ENCODE assay signal across 9 mouse cellular contexts in the genomic region with DNA sequence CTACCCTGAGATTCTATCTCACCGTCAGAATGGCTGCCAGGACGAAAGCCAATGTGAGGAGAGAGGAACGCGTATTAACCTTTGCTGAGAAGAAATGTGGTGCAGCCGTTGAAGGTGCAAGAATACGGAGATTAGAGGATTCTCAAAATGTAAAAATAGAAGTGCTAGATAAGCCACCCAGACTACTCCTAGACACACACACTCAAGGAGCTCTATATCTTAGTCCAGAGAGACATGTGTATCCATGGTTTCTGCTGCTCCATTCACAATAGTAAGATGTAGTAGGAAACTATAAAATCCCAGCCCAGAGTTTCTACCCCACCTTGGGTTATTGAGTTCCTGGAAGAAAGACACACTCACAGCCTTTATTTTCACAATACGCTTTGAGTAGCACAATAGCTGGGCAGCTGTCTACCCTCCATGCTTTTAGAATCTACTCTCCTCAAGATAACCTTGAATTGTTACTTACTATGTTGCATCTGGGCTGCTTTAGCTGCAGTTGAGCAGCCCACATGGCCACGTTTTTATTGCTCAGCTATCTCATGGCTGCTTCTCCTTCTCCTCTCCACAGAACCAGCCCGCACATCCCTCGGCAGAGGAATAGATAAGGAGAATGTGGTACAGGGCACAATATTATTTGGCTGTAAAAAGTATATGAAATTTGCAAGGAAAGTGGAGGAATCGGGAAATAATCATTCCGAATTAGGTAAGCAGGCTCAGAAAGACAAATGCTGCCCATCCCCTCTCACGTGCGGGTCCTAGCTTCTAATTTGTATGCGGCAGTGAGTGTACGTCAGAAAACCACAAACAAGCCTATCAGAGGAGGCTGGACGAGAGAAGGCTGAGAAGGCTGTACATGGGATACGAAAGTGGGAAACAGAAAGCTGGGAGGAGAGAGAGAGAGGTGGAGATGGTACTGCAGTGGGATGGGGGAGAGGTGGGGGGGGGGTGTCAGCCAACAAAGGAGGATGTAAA.
A peak's percentile ranks its signal among the peaks of the same experiment; 100 is the strongest.
DNase-seq lines count a peak whose midpoint lies in the region; ATAC-seq lines count a peak whose summit lies in the region.
"Had no signal": no experiment of that assay in that cellular context is flagged by ENCODE, and none has a peak within 500 bp of the region (broad histone marks: within the 10 kb centered on the region; RNA-seq: fewer than 3 reads in every experiment).

No protein-coding gene starts in this region.

- no peak for DNase-seq in hindbrain, embryonic 11.5 days (ENCODE audit: low spot score)
- DNase-seq in hindbrain, embryonic 10.5 days (ENCODE audit: low spot score), result no peak
- DNase-seq in MEL-GATA-1-ER (ENCODE audit: extremely low read depth, low read depth), result peak; percentile 68
- no peak for DNase-seq in kidney, postnatal 10 days
- no peak for DNase-seq in adrenal gland, adult 2 months
- DNase-seq in yolk sac, embryonic 10.5 days (ENCODE audit: low spot score), result no peak
- DNase-seq: thymus, postnatal 36 days had no signal

- H3K9me3 ChIP-seq in hindbrain, embryonic 11.5 days (ENCODE audit: control insufficient read depth, low read length), result no peaks in the 10 kb centered on the region
- H3K9me3 ChIP-seq in hindbrain, embryonic 10.5 days, result no peaks in the 10 kb centered on the region
- no peaks in the 10 kb centered on the region for H3K9me3 ChIP-seq in hindbrain, embryonic 12.5 days (replicated peaks)

- H3K27ac ChIP-seq in hindbrain, embryonic 11.5 days (ENCODE audit: low read depth, low read length), result no peak overlapping the region
- H3K27ac ChIP-seq in hindbrain, embryonic 10.5 days, result no peak overlapping the region
- 0 out of 2 replicates have a peak overlapping the region, but pooled peaks have one; percentile 13 for H3K27ac ChIP-seq in hindbrain, embryonic 12.5 days

- H3K4me2 ChIP-seq in hindbrain, embryonic 11.5 days (replicated peaks; ENCODE audit: low read depth, low read length), result no peak overlapping the region
- no peak overlapping the region for H3K4me2 ChIP-seq in hindbrain, embryonic 12.5 days (replicated peaks)

- no peaks in the 10 kb centered on the region for H3K4me1 ChIP-seq in hindbrain, embryonic 11.5 days (replicated peaks; ENCODE audit: control insufficient read depth, insufficient read depth, low read length)
- peaks cover 10% of the 10 kb centered on the region for H3K4me1 ChIP-seq in hindbrain, embryonic 10.5 days (replicated peaks)
- H3K4me1 ChIP-seq in hindbrain, embryonic 12.5 days, result 0 out of 2 replicates have a peak, but pooled peaks cover 3% of the 10 kb centered on the region

- no peak overlapping the region for H3K9ac ChIP-seq in hindbrain, embryonic 11.5 days (ENCODE audit: low read depth, low read length)
- no peak overlapping the region for H3K9ac ChIP-seq in hindbrain, embryonic 12.5 days

- no peaks in the 10 kb centered on the region for H3K36me3 ChIP-seq in hindbrain, embryonic 11.5 days (ENCODE audit: control insufficient read depth, insufficient read depth, low read length)
- no peaks in the 10 kb centered on the region for H3K36me3 ChIP-seq in hindbrain, embryonic 10.5 days
- H3K36me3 ChIP-seq in hindbrain, embryonic 12.5 days, result no peaks in the 10 kb centered on the region

- no peaks in the 10 kb centered on the region for H3K27me3 ChIP-seq in hindbrain, embryonic 11.5 days (ENCODE audit: control insufficient read depth, insufficient read depth, low read length)
- H3K27me3 ChIP-seq in hindbrain, embryonic 10.5 days (ENCODE audit: insufficient read depth, poor library complexity, severe bottlenecking), result no peaks in the 10 kb centered on the region; the same call in 1 of the 2 replicates
- H3K27me3 ChIP-seq in hindbrain, embryonic 12.5 days, result no peaks in the 10 kb centered on the region

- 82% methylated on average over 18 of the region's 18 CpGs for WGBS in hindbrain, embryonic 11.5 days
- WGBS in hindbrain, embryonic 10.5 days, result 85% methylated on average over 18 of the region's 18 CpGs
- WGBS in hindbrain, embryonic 12.5 days, result 75% methylated on average over 18 of the region's 18 CpGs

- no peak overlapping the region for H3K4me3 ChIP-seq in hindbrain, embryonic 11.5 days (ENCODE audit: low read depth, low read length)
- H3K4me3 ChIP-seq in hindbrain, embryonic 10.5 days, result no peak overlapping the region
- no peak overlapping the region for H3K4me3 ChIP-seq in hindbrain, embryonic 12.5 days

- peak; percentile 60; the same call in 1 of the 2 replicates for ATAC-seq in hindbrain, embryonic 11.5 days (ENCODE audit: low FRiP score)
- ATAC-seq in hindbrain, embryonic 12.5 days (ENCODE audit: low FRiP score), result peak; percentile 67; the same call in 1 of the 2 replicates
- peak; percentile 79 for ATAC-seq in megakaryocyte-erythroid progenitor cell, adult 5-6 weeks (replicated peaks; ENCODE audit: low FRiP score, low TSS enrichment, poor library complexity, severe bottlenecking)
